Mouse (Mus musculus) small intestine, adult 2 months (tissue): ENCODE measurements around the gene Tmem214. TPM values are rescaled to one million over a fixed set of nuclear protein-coding genes. Genes with fewer than 3 reads are reported as not detected.

Experiments
- H3K27ac ChIP-seq: fragments of 200-500 bp; 2 replicates; pipeline ENCODE4 v1.5.1; 2012; ENCODE audit warnings: low read depth, low read length, control low read depth, inconsistent platforms; ENCODE audit not compliant: insufficient read depth
- H3K27me3 ChIP-seq: fragments of 200-500 bp; 2 replicates; pipeline ENCODE4 v1.6.1; 2012; ENCODE audit warnings: mild to moderate bottlenecking, moderate library complexity, low read length, inconsistent platforms; ENCODE audit not compliant: control insufficient read depth, insufficient read depth
- H3K36me3 ChIP-seq: fragments of 200-500 bp; 2 replicates; pipeline ENCODE4 v1.6.1; 2012; ENCODE audit warnings: mild to moderate bottlenecking, low read length, control low read depth, inconsistent platforms; ENCODE audit not compliant: control insufficient read depth, insufficient read depth
- H3K4me1 ChIP-seq: fragments of 200-500 bp; 2 replicates; pipeline ENCODE4 v1.6.1; 2012; ENCODE audit warnings: low read length, inconsistent platforms, mixed read lengths; ENCODE audit not compliant: control insufficient read depth, insufficient read depth, insufficient read length
- H3K4me3 ChIP-seq: fragments of 200-500 bp; 2 replicates; pipeline ENCODE4 v1.5.1; 2012; ENCODE audit warnings: low read depth, mild to moderate bottlenecking, control low read depth, inconsistent platforms, low read length, moderate library complexity
- CTCF ChIP-seq: fragments of 200-500 bp; IDR thresholded peaks from 2 replicates; pipeline ENCODE4 v1.5.1; 2012; ENCODE audit warnings: low read depth, mild to moderate bottlenecking, control low read depth, inconsistent platforms, low read length, moderate library complexity, mixed read lengths; ENCODE audit not compliant: insufficient replicate concordance, insufficient read length; ENCODE audit errors: extremely low read depth
- POLR2A ChIP-seq: fragments of 200-500 bp; IDR thresholded peaks from 2 replicates; pipeline ENCODE4 v1.6.1; 2012; ENCODE audit warnings: low read depth, mild to moderate bottlenecking, control low read depth, inconsistent platforms, low read length, moderate library complexity
- WGBS: fragments of 180-500 bp; shearing (Covaris S2); methylation state at CpG from one replicate; pipeline ENCODE4 v1.1.7; 2018; 5-methylcytosine and 5-hydroxymethylcytosine counted together
- polyA plus RNA-seq: library from polyadenylated mRNA; depleted of rRNA; stranded (reverse); fragments of >200 nt; gene quantifications from 2 replicates; pipeline ENCODE4 v1.2.3, GENCODE M21; 2012

Gene Tmem214
- polyA plus RNA-seq, 1 experiment = 115 TPM

DNA sequence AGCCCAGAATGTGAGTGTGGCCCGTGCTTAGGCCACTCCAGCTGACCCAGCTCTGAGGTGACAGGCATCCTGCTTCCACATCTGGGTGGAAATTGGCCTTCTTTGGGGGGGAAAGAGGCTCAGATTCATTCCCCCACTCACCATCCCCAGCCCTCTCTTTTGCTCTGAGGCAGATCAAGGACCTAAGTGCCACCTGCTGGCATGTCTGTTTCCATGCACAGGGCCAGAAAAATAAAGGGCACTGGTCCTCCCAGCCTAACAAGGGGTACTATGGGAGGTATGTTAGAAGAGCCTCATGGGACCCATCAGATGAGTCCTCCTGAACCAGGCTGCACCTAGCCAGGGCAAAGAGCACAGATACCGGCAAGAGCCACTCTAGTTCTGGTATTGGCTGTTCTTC is 11.7 kb upstream of the Tmem214 start:
- Histone ChIP-seq H3K27me3 (no peaks in the 10 kb centered on the region), H3K4me1 (peaks cover 5% of the 10 kb centered on the region; the same call in 1 of the 2 replicates), H3K27ac (no peak overlapping the region), H3K36me3 (no peaks in the 10 kb centered on the region), H3K4me3 (no peak overlapping the region)
- TF ChIP-seq CTCF = no peak
- TF ChIP-seq POLR2A = no peak
- WGBS = 63% methylated on average over 2 of the region's 2 CpGs

DNA sequence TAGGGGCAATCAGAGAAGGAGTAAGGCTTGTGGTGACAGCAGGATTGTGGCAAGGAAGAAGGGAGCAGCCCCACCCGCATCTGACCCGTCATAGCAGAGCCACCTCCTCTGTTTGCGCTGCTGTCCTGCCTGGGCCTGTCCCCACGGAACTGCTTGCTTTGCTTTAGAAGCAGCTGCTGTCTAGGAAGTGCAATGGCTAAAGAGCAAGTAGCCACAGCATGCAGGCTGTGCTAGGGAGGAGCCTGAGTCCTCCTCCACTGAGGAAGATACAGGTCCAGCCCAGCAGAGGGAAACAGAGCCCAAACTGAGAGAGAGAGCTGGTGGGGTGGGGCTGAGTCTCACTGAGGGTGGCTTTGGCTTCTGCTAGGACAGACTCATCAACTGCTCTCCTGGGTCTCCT is 4.0 kb upstream of the Tmem214 start:
- Histone ChIP-seq H3K4me1 (no peaks in the 10 kb centered on the region; the same call in 1 of the 2 replicates), H3K27me3 (no peaks in the 10 kb centered on the region), H3K36me3 (no peaks in the 10 kb centered on the region), H3K4me3 (no peak overlapping the region), H3K27ac (no peak overlapping the region)
- WGBS = 22% methylated on average over 4 of the region's 4 CpGs
- TF ChIP-seq CTCF (no peak), POLR2A (no peak)

- TF ChIP-seq CTCF (no peak), POLR2A (no peak)
- Histone ChIP-seq H3K4me3 (no peak overlapping the region), H3K4me1 (no peaks in the 10 kb centered on the region; the same call in 1 of the 2 replicates), H3K36me3 (no peaks in the 10 kb centered on the region), H3K27ac (no peak overlapping the region), H3K27me3 (no peaks in the 10 kb centered on the region)
- WGBS = 59% methylated on average over 15 of the region's 15 CpGs
Observed at GRCm38 (mm10) chr5:30864322-30864721, 3.5 kb upstream of the Tmem214 start.

- H3K27ac ChIP-seq = no peak overlapping the region
- no peaks in the 10 kb centered on the region for H3K27me3 ChIP-seq
- H3K4me3 ChIP-seq = no peak overlapping the region
- H3K36me3 ChIP-seq = peaks cover 7% of the 10 kb centered on the region
- peaks cover 4% of the 10 kb centered on the region; the same call in 1 of the 2 replicates for H3K4me1 ChIP-seq
- 88% methylated on average over 3 of the region's 3 CpGs for WGBS
- TF ChIP-seq POLR2A = no peak
- no peak for TF ChIP-seq CTCF
Observed at GRCm38 (mm10) chr5:30866871-30867270, 941 bp upstream of the Tmem214 start.

- Histone ChIP-seq H3K4me3 (peak overlapping the region; percentile 73), H3K4me1 (peaks cover 4% of the 10 kb centered on the region; the same call in 1 of the 2 replicates), H3K27ac (no peak overlapping the region), H3K27me3 (no peaks in the 10 kb centered on the region), H3K36me3 (peaks cover 28% of the 10 kb centered on the region)
- WGBS = 13% methylated on average over 9 of the region's 9 CpGs
- TF ChIP-seq CTCF (no peak), POLR2A (no peak)
Observed at GRCm38 (mm10) chr5:30868981-30869380, 1.2 kb downstream of the Tmem214 start.

DNA sequence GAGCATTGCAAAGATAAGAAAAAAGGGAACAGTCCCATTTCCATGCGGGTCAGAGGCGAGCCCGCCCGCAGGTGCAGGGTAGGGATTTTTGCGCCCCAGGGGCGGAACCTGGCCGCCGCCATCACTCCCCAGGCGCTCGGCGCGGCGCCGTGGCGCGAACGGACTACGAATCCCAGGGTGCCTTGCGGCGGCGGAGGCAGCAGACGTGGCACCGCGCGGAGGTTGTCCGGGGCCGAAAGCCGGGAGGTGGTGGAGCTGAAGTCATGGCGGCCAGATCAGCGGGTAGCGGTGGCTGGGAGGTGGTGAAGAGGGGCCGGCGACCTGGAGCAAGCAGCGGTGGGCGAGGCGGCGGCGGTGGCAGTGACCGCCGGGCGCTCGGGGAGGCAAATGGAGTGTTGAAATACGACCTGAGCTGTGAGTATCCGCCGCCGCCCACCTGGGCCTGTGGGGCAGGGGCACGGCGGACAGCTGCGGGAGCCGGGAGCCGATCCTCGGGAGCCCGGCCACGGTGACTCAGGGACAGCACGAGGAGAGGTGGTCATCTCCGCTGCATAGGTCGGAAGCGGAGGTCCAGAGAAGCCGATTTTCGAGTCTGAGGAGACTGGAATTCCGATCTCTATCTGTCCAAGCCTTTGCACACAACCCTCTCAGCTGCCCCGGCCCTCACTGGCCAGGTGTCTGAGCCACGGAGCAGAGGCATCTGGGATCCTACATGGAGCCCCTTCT is 1.8 kb downstream of the Tmem214 start:
- under 1% methylated on average over 63 of the region's 63 CpGs for WGBS
- peak overlapping the region; percentile 3; the same call in 1 of the 2 replicates for H3K27ac ChIP-seq
- H3K36me3 ChIP-seq = peaks cover 31% of the 10 kb centered on the region
- TF ChIP-seq CTCF = no peak
- peak; percentile 83 for TF ChIP-seq POLR2A
- H3K4me1 ChIP-seq = peaks cover 4% of the 10 kb centered on the region; the same call in 1 of the 2 replicates
- peak overlapping the region; percentile 73 for H3K4me3 ChIP-seq
- no peaks in the 10 kb centered on the region for H3K27me3 ChIP-seq

- H3K27ac ChIP-seq = 0 out of 2 replicates have a peak overlapping the region, but pooled peaks have one; percentile 3
- H3K4me3 ChIP-seq = peak overlapping the region; percentile 73
- H3K4me1 ChIP-seq = peaks cover 4% of the 10 kb centered on the region; the same call in 1 of the 2 replicates
- TF ChIP-seq CTCF = no peak
- TF ChIP-seq POLR2A = no peak
- H3K27me3 ChIP-seq = no peaks in the 10 kb centered on the region
- 7% methylated on average over 2 of the region's 2 CpGs for WGBS
- H3K36me3 ChIP-seq = peaks cover 36% of the 10 kb centered on the region
Observed at GRCm38 (mm10) chr5:30870131-30870406, 2.3 kb downstream of the Tmem214 start.

DNA sequence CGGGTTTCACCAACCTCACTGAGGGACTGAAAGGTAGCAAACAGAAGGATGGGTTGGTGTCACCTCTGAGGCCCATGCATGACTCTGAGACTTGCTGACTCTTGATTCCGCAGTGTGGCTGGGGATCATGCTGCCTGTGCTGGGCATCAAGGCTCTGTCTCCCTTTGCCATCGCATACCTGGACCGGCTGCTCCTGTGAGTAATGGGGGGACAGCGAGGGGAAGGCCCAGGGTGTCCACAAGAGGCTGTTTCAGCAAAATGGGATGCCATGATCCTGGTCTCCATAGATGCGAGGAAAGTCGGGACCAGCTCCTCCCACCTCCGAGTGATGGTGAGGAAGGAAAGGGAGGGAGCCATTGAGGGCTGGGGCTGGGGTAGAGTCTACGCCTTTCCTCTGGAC is 4.8 kb downstream of the Tmem214 start:
- H3K4me1 ChIP-seq = peaks cover 4% of the 10 kb centered on the region; the same call in 1 of the 2 replicates
- no peak overlapping the region for H3K4me3 ChIP-seq
- no peak overlapping the region for H3K27ac ChIP-seq
- TF ChIP-seq POLR2A (no peak), CTCF (no peak)
- 91% methylated on average over 9 of the region's 9 CpGs for WGBS
- H3K36me3 ChIP-seq = peaks cover 60% of the 10 kb centered on the region
- H3K27me3 ChIP-seq = no peaks in the 10 kb centered on the region
